Mouse (Mus musculus): ENCODE data around the gene Tgm4. TPM values are rescaled to one million over a fixed set of nuclear protein-coding genes. Genes with fewer than 3 reads are reported as not detected.

Tgm4 gene
- total and polyA plus RNA-seq, 2 experiments: not detected

GRCm38 (mm10) chr9:123111751-123112221 lies 77.3 kb downstream of the Tgm4 start:
- H3K4me1 ChIP-seq (ENCODE audit: control insufficient read depth, insufficient read depth, low read length): peaks cover 10% of the 10 kb centered on the region
- TF ChIP-seq CTCF (IDR thresholded peaks at IDR 0.05; ENCODE audit: low read depth, low read length) (no peak), POLR2A (IDR thresholded peaks at IDR 0.05; ENCODE audit: extremely low read depth, insufficient read depth, low read length) (no peak)

GRCm38 (mm10) chr9:123112805-123113521 lies 78.4 kb downstream of the Tgm4 start, which contains the start of the genes Zdhhc3 and Exosc7:
Gene Zdhhc3, minus strand, starts transcription at chr9:123113205.
Gene Exosc7, plus strand, starts transcription at chr9:123113215.
- H3K27me3 ChIP-seq (ENCODE audit: control insufficient read depth, insufficient read depth, low read length): no peaks in the 10 kb centered on the region
- H3K9ac ChIP-seq (ENCODE audit: low read depth, low read length): peak within 1 kb of the TSS; percentile 91
- peaks cover 10% of the 10 kb centered on the region for H3K4me1 ChIP-seq (ENCODE audit: control insufficient read depth, insufficient read depth, low read length)
- H3K36me3 ChIP-seq (ENCODE audit: control insufficient read depth, insufficient read depth, low read length): no peaks in the 10 kb centered on the region
- WGBS: under 1% methylated on average over 79 of the region's 79 CpGs
- DNase-seq (ENCODE audit: extremely low read depth, low read depth, low spot score): peak; percentile 60
- TF ChIP-seq POLR2A (IDR thresholded peaks at IDR 0.05; ENCODE audit: extremely low read depth, insufficient read depth, low read length) (peak; percentile 73; the same call in 1 of the 2 replicates), CTCF (IDR thresholded peaks at IDR 0.05; ENCODE audit: low read depth, low read length) (no peak)
- H3K4me3 ChIP-seq (ENCODE audit: insufficient read depth, low read depth, low read length): peak within 1 kb of the TSS; percentile 93
- peak within 1 kb of the TSS; percentile 60 for H3K27ac ChIP-seq (replicated peaks; ENCODE audit: insufficient read depth, low read depth, low read length)
- peaks cover 11% of the 10 kb centered on the region; the same call in 1 of the 2 replicates for H3K79me2 ChIP-seq (ENCODE audit: control insufficient read depth, insufficient read depth, low read length)

More at GRCm38 (mm10) chr9:123111751-123112221, 77.3 kb downstream of the Tgm4 start:
- Histone ChIP-seq H3K27ac (replicated peaks; ENCODE audit: insufficient read depth, low read depth, low read length) (no peak overlapping the region), H3K36me3 (ENCODE audit: control insufficient read depth, insufficient read depth, low read length) (no peaks in the 10 kb centered on the region), H3K9ac (ENCODE audit: low read depth, low read length) (no peak overlapping the region), H3K27me3 (ENCODE audit: control insufficient read depth, insufficient read depth, low read length) (no peaks in the 10 kb centered on the region), H3K79me2 (ENCODE audit: control insufficient read depth, insufficient read depth, low read length) (peaks cover 11% of the 10 kb centered on the region; the same call in 1 of the 2 replicates), H3K4me3 (ENCODE audit: insufficient read depth, low read depth, low read length) (no peak overlapping the region)
- WGBS: 33% methylated on average over 8 of the region's 8 CpGs
- peak; percentile 28 for DNase-seq (ENCODE audit: extremely low read depth, low read depth, low spot score)

DNA sequence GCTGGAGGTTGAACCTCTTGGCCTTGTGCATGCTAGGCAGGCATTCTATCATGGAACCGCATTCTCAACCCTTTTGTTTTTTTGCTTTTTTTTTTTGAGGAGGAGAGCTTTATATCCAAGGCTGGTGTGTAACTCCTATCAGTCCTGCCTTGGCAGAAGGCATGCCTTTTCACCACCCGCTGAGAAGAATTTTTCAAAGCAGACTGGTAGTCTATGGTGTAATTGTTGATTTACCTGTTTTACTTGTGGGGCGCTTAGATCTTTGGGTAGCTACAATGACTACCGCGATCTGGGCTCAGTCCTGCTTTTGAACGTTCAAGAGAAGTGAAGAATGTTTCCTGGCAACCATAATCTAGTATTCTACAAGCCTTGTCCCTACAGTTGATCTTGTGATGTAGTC lies 79.4 kb downstream of the Tgm4 start:
- 0 out of 2 replicates have a peak, but pooled peaks cover 2% of the 10 kb centered on the region for H3K36me3 ChIP-seq (ENCODE audit: control insufficient read depth, insufficient read depth, low read length)

GRCm38 (mm10) chr9:123115566-123115965 lies 81.0 kb downstream of the Tgm4 start:
- H3K27ac ChIP-seq (replicated peaks; ENCODE audit: insufficient read depth, low read depth, low read length): no peak overlapping the region
- peaks cover 11% of the 10 kb centered on the region; the same call in 1 of the 2 replicates for H3K79me2 ChIP-seq (ENCODE audit: control insufficient read depth, insufficient read depth, low read length)
- peaks cover 10% of the 10 kb centered on the region for H3K4me1 ChIP-seq (ENCODE audit: control insufficient read depth, insufficient read depth, low read length)
- WGBS: 67% methylated on average over 1 of the region's 1 CpGs
- no peaks in the 10 kb centered on the region for H3K27me3 ChIP-seq (ENCODE audit: control insufficient read depth, insufficient read depth, low read length)
- H3K36me3 ChIP-seq (ENCODE audit: control insufficient read depth, insufficient read depth, low read length): peaks cover 12% of the 10 kb centered on the region
- TF ChIP-seq CTCF (IDR thresholded peaks at IDR 0.05; ENCODE audit: low read depth, low read length) (no peak), POLR2A (IDR thresholded peaks at IDR 0.05; ENCODE audit: extremely low read depth, insufficient read depth, low read length) (no peak)
- no peak overlapping the region for H3K4me3 ChIP-seq (ENCODE audit: insufficient read depth, low read depth, low read length)
- DNase-seq (ENCODE audit: extremely low read depth, low read depth, low spot score): peak; percentile 75
- H3K9ac ChIP-seq (ENCODE audit: low read depth, low read length): no peak overlapping the region

More for the DNA sequence above, 79.4 kb downstream of the Tgm4 start:
- Histone ChIP-seq H3K4me3 (ENCODE audit: insufficient read depth, low read depth, low read length) (no peak overlapping the region), H3K9ac (ENCODE audit: low read depth, low read length) (no peak overlapping the region), H3K27me3 (ENCODE audit: control insufficient read depth, insufficient read depth, low read length) (no peaks in the 10 kb centered on the region), H3K27ac (replicated peaks; ENCODE audit: insufficient read depth, low read depth, low read length) (no peak overlapping the region), H3K79me2 (ENCODE audit: control insufficient read depth, insufficient read depth, low read length) (peaks cover 11% of the 10 kb centered on the region; the same call in 1 of the 2 replicates), H3K4me1 (ENCODE audit: control insufficient read depth, insufficient read depth, low read length) (peaks cover 10% of the 10 kb centered on the region)
- DNase-seq (ENCODE audit: extremely low read depth, low read depth, low spot score): peak; percentile 7
- 38% methylated on average over 6 of the region's 6 CpGs for WGBS
- no peak for TF ChIP-seq POLR2A (IDR thresholded peaks at IDR 0.05; ENCODE audit: extremely low read depth, insufficient read depth, low read length)
- no peak for TF ChIP-seq CTCF (IDR thresholded peaks at IDR 0.05; ENCODE audit: low read depth, low read length)

Other genes with a start within 250 kb of the Tgm4 start
- 13.7 and 14.2 TPM in 2 replicates for gene Tcaim, start 229.2 kb upstream of the Tgm4 start, total RNA-seq (2014; rRNA removed)
- 5.5 and 7.2 TPM in 2 replicates for gene Tcaim, start 229.2 kb upstream of the Tgm4 start, polyA plus RNA-seq (2012; rRNA removed)
- gene Gm35549, start 190.7 kb upstream of the Tgm4 start, total RNA-seq (2014; rRNA removed): not detected in 2 replicates
- gene Gm35549, start 190.7 kb upstream of the Tgm4 start, polyA plus RNA-seq (2012; rRNA removed): not detected in 2 replicates
- 52.2 TPM in 2 replicates for gene Zfp445, start 168.7 kb upstream of the Tgm4 start, total RNA-seq (2014; rRNA removed)
- gene Zfp445, start 168.7 kb upstream of the Tgm4 start, polyA plus RNA-seq (2012; rRNA removed): 22.3 and 27.8 TPM in 2 replicates
- gene Zkscan7, start 149.0 kb upstream of the Tgm4 start, total RNA-seq (2014; rRNA removed): 11.8 and 13.0 TPM in 2 replicates
- 2.7 and 3.8 TPM in 2 replicates for gene Zkscan7, start 149.0 kb upstream of the Tgm4 start, polyA plus RNA-seq (2012; rRNA removed)
- gene Zfp105, start 111.7 kb upstream of the Tgm4 start, total RNA-seq (2014; rRNA removed): 0.54 and 1.0 TPM in 2 replicates
- 0.04 and 0.11 TPM in 2 replicates for gene Zfp105, start 111.7 kb upstream of the Tgm4 start, polyA plus RNA-seq (2012; rRNA removed)
- gene 1110059G10Rik, start 83.7 kb upstream of the Tgm4 start, total RNA-seq (2014; rRNA removed): 4.1 and 5.2 TPM in 2 replicates
- gene 1110059G10Rik, start 83.7 kb upstream of the Tgm4 start, polyA plus RNA-seq (2012; rRNA removed): 1.1 and 1.8 TPM in 2 replicates
- gene Kif15, start 83.7 kb upstream of the Tgm4 start, total RNA-seq (2014; rRNA removed): 0.60 and 1.0 TPM in 2 replicates
- 0.15 TPM in 1 of 2 replicates, not detected in the other for gene Kif15, start 83.7 kb upstream of the Tgm4 start, polyA plus RNA-seq (2012; rRNA removed)
- 7.7 and 9.7 TPM in 2 replicates for gene Tmem42, start 13.4 kb upstream of the Tgm4 start, total RNA-seq (2014; rRNA removed)
- 13.3 and 16.0 TPM in 2 replicates for gene Tmem42, start 13.4 kb upstream of the Tgm4 start, polyA plus RNA-seq (2012; rRNA removed)
- 12.6 and 14.5 TPM in 2 replicates for gene Zdhhc3, start 78.5 kb downstream of the Tgm4 start, total RNA-seq (2014; rRNA removed)
- gene Zdhhc3, start 78.5 kb downstream of the Tgm4 start, polyA plus RNA-seq (2012; rRNA removed): 45.1 and 55.7 TPM in 2 replicates
- 37.7 and 44.4 TPM in 2 replicates for gene Exosc7, start 78.5 kb downstream of the Tgm4 start, total RNA-seq (2014; rRNA removed)
- gene Exosc7, start 78.5 kb downstream of the Tgm4 start, polyA plus RNA-seq (2012; rRNA removed): 23.2 and 25.3 TPM in 2 replicates
- gene Clec3b, start 116.2 kb downstream of the Tgm4 start, total RNA-seq (2014; rRNA removed): 0.65 and 1.0 TPM in 2 replicates
- gene Clec3b, start 116.2 kb downstream of the Tgm4 start, polyA plus RNA-seq (2012; rRNA removed): 0.29 and 0.73 TPM in 2 replicates
- gene Cdcp1, start 181.3 kb downstream of the Tgm4 start, total RNA-seq (2014; rRNA removed): 2.6 and 3.1 TPM in 2 replicates
- gene Cdcp1, start 181.3 kb downstream of the Tgm4 start, polyA plus RNA-seq (2012; rRNA removed): 4.0 and 4.3 TPM in 2 replicates
- 0.09 and 0.40 TPM in 2 replicates for gene Tmem158, start 226.0 kb downstream of the Tgm4 start, total RNA-seq (2014; rRNA removed)
- gene Tmem158, start 226.0 kb downstream of the Tgm4 start, polyA plus RNA-seq (2012; rRNA removed): 0.76 and 0.83 TPM in 2 replicates

Data from liver, adult 2 months (tissue).